Mouse (Mus musculus) testis, adult 2 months (tissue): Measurements from ENCODE around the gene Bdh2. TPM values are rescaled to one million over a fixed set of nuclear protein-coding genes. Genes with fewer than 3 reads are reported as not detected.

ENCODE experiments used
- H3K27ac ChIP-seq: fragments of 200-500 bp; 2 replicates; pipeline ENCODE4 v1.5.1; 2012; ENCODE audit warnings: low read depth, low read length; ENCODE audit not compliant: control insufficient read depth, insufficient read depth
- H3K27me3 ChIP-seq: fragments of 200-500 bp; 2 replicates; pipeline ENCODE4 v1.6.1; 2012; ENCODE audit warnings: mild to moderate bottlenecking, low read length, moderate library complexity; ENCODE audit not compliant: control insufficient read depth, insufficient read depth
- H3K36me3 ChIP-seq: fragments of 200-500 bp; 2 replicates; pipeline ENCODE4 v1.6.1; 2012; ENCODE audit warnings: mild to moderate bottlenecking, low read length; ENCODE audit not compliant: control insufficient read depth, insufficient read depth
- H3K4me1 ChIP-seq: fragments of 200-500 bp; 2 replicates; pipeline ENCODE4 v1.6.1; 2012; ENCODE audit warnings: low read length; ENCODE audit not compliant: control insufficient read depth, insufficient read depth
- H3K4me3 ChIP-seq: fragments of 200-500 bp; 2 replicates; pipeline ENCODE4 v1.5.1; 2012; ENCODE audit warnings: low read depth, mild to moderate bottlenecking, low read length, moderate library complexity, mixed read lengths; ENCODE audit not compliant: control insufficient read depth
- CTCF ChIP-seq: fragments of 200-500 bp; IDR thresholded peaks from 2 replicates; pipeline ENCODE4 v1.5.1; 2012; ENCODE audit warnings: low read depth, mild to moderate bottlenecking, inconsistent platforms, low read length, moderate library complexity; ENCODE audit not compliant: control insufficient read depth, insufficient read depth, insufficient replicate concordance
- POLR2A ChIP-seq: fragments of 200-500 bp; IDR thresholded peaks from 2 replicates; pipeline ENCODE4 v1.6.1; 2012; ENCODE audit warnings: low read depth, mild to moderate bottlenecking, inconsistent platforms, low read length, moderate library complexity; ENCODE audit not compliant: control insufficient read depth
- polyA plus RNA-seq: library from polyadenylated mRNA; depleted of rRNA; stranded (reverse); fragments of >200 nt; gene quantifications from 2 replicates; pipeline ENCODE4 v1.2.3, GENCODE M21; 2012

The Bdh2 gene
- polyA plus RNA-seq, 1 experiment = 1.6 TPM

DNA sequence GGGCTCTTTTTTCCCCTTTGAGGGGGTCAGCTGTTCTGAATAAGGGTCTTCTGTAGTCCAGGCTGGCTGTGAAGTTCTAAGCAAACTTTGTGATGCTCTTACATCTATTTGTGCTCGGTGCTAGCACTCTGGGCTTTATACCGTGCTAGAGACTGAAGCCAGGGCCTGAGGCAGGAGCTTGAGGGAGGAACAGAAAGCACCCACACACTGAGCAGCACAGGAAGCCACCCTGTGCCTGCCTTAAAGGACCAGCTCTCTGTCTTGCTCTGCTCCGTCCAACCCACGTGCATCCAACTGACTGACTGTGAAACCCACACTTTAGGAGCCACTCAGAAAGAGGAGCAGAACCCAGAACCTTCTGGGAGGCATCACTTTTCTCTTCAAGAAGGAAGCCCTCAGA lies 861 bp upstream of the Bdh2 start:
- H3K36me3 ChIP-seq = no peaks in the 10 kb centered on the region
- no peak for TF ChIP-seq POLR2A
- TF ChIP-seq CTCF = no peak
- no peaks in the 10 kb centered on the region for H3K4me1 ChIP-seq
- H3K4me3 ChIP-seq = no peak overlapping the region
- H3K27ac ChIP-seq = no peak overlapping the region
- no peaks in the 10 kb centered on the region for H3K27me3 ChIP-seq

DNA sequence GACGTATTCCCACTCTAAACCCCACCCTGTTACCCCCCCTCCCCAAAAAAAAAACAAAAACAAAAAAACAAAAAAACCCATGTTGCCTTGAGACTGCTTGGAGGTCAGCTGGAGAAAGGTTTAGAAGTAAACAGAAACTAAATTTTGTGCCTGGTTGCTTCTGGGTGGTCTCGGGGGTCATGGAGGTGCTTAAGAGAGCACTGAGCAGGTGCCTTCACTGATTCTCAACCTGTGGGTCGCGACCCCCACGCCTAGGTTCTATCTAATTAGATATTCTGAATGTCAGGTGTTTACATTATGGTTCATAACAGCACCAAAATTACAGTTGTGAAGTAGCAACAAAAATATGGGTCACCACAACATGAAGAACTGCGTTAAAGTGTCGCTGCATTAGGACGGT lies 680 bp downstream of the Bdh2 start:
- Histone ChIP-seq H3K36me3 (no peaks in the 10 kb centered on the region), H3K4me1 (no peaks in the 10 kb centered on the region), H3K27me3 (no peaks in the 10 kb centered on the region), H3K27ac (no peak overlapping the region), H3K4me3 (no peak overlapping the region)
- no peak for TF ChIP-seq CTCF
- TF ChIP-seq POLR2A = no peak

DNA sequence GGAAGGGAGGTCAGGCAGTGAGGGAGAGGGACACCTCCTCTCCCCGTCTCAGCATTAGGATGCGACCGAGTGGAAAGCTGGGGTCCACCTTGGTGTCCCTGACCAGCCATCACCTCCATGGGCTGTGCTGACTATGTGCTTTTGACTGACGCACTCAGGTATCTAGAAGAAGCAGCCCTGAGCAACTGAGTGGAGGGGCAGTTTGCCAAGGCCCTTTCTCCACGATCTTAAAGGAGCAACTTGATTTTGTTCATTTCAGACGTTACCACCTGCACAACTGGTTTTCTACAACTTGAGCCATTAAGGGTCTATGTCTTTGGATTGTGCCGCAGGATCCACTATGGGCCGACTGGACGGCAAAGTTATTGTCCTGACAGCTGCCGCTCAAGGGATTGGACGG lies 4.2 kb downstream of the Bdh2 start:
- Histone ChIP-seq H3K4me1 (no peaks in the 10 kb centered on the region), H3K27me3 (no peaks in the 10 kb centered on the region), H3K27ac (no peak overlapping the region), H3K4me3 (no peak overlapping the region), H3K36me3 (no peaks in the 10 kb centered on the region)
- TF ChIP-seq CTCF = no peak
- no peak for TF ChIP-seq POLR2A

DNA sequence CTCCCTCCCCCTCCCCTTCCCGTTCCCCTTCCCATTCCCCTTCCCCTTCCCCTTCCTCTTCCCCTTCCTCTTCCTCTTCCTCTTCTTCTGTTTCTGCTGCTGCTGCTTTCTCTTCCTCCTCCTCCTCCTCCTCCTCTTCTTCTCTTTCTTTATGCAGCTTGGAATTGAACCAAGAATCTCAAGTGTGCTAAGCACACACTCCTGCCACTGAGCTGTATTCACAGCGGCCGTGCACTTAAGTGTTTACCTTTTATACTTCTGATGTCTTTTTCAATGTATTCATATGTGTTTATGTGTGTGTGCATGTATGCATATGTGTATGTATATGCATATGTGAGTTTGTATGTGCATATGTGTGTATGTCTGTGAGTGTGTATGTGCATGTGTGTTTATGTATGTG lies 4.8 kb downstream of the Bdh2 start:
- no peaks in the 10 kb centered on the region for H3K27me3 ChIP-seq
- H3K27ac ChIP-seq = no peak overlapping the region
- H3K4me1 ChIP-seq = no peaks in the 10 kb centered on the region
- no peaks in the 10 kb centered on the region for H3K36me3 ChIP-seq
- TF ChIP-seq POLR2A (no peak), CTCF (no peak)
- no peak overlapping the region for H3K4me3 ChIP-seq

DNA sequence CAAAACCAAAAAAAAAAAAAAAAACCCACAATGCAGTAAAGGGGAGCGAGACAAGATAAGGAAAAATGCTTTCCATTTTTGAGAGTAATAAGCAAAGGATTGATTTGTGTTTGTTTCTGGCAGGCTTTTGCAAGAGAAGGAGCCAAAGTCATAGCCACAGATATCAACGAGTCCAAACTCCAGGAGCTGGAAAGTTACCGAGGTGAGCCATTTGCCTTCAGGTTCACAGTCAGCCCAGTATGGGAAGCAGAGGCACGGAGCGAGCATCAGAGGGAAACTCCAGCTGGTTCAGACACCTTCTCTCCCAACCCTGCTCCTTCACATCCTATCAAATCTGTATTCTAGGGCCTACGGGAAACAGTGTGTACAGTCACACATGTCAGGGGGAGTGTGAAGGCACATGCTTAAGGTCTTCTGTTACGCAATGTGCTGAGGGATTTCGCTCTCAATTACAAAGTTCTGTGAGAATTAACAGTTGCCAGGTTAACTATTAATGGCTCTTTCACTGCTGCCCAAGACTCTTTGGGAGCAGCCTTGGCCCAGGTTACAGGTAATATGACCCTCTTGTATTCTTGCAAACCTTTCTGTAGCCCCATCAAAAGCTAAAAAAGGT lies 7.2 kb downstream of the Bdh2 start:
- no peaks in the 10 kb centered on the region for H3K36me3 ChIP-seq
- H3K4me3 ChIP-seq = no peak overlapping the region
- H3K27me3 ChIP-seq = no peaks in the 10 kb centered on the region
- H3K4me1 ChIP-seq = no peaks in the 10 kb centered on the region
- no peak overlapping the region for H3K27ac ChIP-seq
- TF ChIP-seq POLR2A (no peak), CTCF (no peak)

DNA sequence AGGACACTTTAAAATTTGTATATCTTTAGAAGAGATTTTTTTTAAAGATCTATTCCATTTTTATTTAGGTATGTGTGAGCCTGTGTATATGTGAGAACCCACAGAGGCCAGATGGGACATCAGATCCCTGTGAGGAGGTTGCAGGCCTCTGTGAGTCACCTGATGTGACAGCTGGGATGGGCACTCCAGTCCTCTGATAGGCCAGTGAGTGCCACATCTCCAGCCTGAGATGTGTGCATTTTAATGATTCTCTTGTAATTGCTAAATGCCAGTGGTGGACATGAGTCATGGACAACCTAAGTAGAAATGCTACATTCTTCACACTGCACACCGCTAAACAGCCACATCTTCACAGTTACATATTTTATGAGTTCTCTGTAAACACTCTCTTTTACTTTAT lies 8.1 kb downstream of the Bdh2 start:
- TF ChIP-seq CTCF (no peak), POLR2A (no peak)
- Histone ChIP-seq H3K27me3 (no peaks in the 10 kb centered on the region), H3K4me1 (no peaks in the 10 kb centered on the region), H3K27ac (no peak overlapping the region), H3K36me3 (no peaks in the 10 kb centered on the region), H3K4me3 (no peak overlapping the region)

GRCm38 (mm10) chr3:135290249-135290894 lies 9.4 kb downstream of the Bdh2 start:
- Histone ChIP-seq H3K27me3 (no peaks in the 10 kb centered on the region), H3K4me3 (no peak overlapping the region), H3K36me3 (no peaks in the 10 kb centered on the region), H3K27ac (no peak overlapping the region), H3K4me1 (no peaks in the 10 kb centered on the region)
- no peak for TF ChIP-seq CTCF
- TF ChIP-seq POLR2A = no peak

GRCm38 (mm10) chr3:135293703-135294102 lies 12.7 kb downstream of the Bdh2 start:
- Histone ChIP-seq H3K36me3 (no peaks in the 10 kb centered on the region), H3K27ac (no peak overlapping the region), H3K4me3 (no peak overlapping the region), H3K27me3 (no peaks in the 10 kb centered on the region), H3K4me1 (no peaks in the 10 kb centered on the region)
- no peak for TF ChIP-seq POLR2A
- TF ChIP-seq CTCF = no peak
